Mouse (Mus musculus): ENCODE measurements around the gene Slc16a7. TPM values are rescaled to one million over a fixed set of nuclear protein-coding genes. Genes with fewer than 3 reads are reported as not detected.

The Slc16a7 gene
- total RNA-seq, 2 experiments from 2014 or later, result 94.8 to 110 TPM

DNA sequence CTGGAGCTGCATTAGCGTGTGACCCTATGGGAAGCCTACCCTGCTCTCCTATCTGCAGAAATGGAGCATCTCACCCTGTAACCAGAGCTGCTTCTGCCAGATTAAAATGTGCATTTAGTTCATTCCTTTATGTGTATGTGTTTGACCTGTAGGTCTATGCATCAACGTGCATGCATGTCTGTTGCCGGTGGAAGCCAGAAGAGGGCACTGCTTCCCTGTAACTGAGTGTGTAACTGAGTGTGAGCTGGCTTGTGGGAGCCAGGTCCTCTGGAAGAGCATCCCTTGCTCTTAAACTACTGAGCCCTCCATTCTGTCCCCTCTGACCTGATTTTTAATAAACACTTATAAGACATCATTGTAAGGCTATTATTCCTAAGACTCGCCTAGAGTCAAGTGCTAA is 124.3 kb downstream of the Slc16a7 start:
- DNase-seq (ENCODE audit: low spot score in 2 of 2), result peak; percentile 40 to 54
- intact Hi-C loops (cut with DNase I), result loop anchor here (10.0 kb wide), 1 partner anchor 230 kb away; no protein-coding TSS in a partner anchor

DNA sequence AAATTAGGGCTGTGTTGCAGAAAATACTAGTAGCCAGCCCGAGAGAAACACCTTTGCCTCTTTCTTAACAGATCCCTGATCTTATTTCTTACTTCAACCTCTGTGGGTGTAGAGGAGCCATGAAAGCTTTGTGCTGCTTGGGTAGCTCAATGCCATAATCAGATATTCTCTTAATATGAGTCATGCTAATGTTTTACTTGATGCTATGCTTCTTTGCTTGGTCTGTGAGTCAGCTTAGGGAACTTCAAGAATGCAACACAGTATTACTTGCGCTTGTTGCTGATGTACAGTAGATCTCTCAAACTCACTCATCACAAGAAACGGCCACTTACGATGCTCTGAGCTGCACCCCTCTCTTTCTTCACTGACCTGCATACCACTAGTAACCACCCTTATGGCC is 133.4 kb downstream of the Slc16a7 start:
- intact Hi-C loops (cut with DNase I), result no loop called here
- no peak for DNase-seq (ENCODE audit: low spot score in 2 of 2)

DNA sequence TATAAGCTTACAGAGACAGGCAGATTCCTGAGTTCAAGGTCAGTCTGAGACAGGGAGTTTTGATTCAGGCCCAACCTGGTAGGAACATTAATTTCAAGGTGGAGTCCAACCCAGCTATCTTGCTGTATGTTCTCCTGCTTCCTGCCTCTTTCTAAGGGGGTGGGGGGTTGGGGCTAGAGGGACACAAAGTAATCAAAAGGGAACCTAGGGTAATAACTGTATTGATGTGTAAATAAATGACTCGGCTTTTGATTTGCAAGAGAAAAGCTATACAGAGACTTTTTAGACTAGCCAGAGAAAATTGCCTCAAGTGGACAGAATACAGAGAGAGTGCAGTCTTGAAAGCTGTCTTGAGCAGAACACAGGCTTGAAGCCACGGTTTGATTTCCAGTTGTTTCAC is 174.7 kb downstream of the Slc16a7 start:
- intact Hi-C loops (cut with DNase I), result no loop called here
- DNase-seq (ENCODE audit: low spot score in 2 of 2), result no peak

DNA sequence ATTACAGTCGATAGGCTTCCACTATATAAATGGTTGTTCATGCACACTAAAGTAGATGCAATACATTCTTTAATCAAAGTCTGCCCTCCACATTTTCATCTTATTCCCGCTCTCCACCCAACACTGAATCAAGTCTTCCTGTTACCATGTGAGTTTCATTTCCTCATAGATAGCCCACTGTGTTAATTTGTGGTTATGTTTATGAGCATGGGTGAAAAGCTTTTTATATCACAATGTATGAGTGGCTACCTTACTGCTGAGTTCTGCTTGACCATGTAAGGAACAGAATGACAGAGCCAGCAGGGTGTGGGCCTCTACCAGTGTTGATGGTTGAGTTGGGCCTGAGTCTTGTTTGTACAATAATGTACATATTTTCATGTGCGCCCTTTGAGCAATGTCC is 175.5 kb downstream of the Slc16a7 start:
- DNase-seq (ENCODE audit: low spot score in 2 of 2), result no peak
- intact Hi-C loops (cut with DNase I), result no loop called here

DNA sequence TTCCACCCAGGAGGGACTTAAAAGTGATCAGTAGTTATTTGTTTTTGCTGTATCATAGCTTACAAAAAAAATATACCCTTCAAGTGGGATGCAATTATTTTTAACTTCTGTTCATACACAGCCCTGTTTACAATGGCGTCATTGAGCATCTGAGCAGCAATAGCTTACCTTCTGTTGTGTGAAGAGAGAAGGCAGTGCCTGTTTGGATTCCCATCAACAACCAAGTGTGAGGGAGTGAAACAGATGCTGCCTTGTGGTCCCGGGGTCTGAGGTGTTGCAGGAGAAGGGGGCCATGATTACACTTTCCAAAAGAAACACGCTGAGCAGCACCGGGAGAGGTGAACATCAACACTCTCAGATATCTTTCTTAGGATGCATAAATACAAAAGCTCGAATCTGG is 201.7 kb downstream of the Slc16a7 start:
- intact Hi-C loops (cut with DNase I), result no loop called here
- DNase-seq (ENCODE audit: low spot score in 2 of 2), result peak in 1 of 2 experiments; percentile 6

DNA sequence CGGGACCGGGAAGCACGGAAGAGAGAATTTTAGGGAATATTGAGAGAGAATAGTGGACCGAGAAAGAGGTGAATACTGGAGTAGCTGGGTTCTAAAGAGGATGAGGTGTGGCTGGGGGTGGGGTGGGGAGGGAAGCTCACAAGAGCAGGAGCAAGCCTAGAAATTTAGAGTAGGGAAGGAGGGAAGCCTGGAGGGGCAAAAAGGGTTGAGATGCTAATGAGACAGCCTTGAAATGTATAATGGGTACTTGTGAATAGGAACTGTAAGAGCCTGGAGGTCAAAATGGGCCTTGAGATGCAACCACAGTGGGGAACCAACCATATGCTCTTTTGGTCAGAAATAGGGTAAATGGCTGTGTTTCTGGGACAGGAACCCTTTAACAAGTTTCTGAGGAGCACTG is 203.9 kb downstream of the Slc16a7 start:
- DNase-seq (ENCODE audit: low spot score in 2 of 2), result no peak
- intact Hi-C loops (cut with DNase I), result no loop called here

DNA sequence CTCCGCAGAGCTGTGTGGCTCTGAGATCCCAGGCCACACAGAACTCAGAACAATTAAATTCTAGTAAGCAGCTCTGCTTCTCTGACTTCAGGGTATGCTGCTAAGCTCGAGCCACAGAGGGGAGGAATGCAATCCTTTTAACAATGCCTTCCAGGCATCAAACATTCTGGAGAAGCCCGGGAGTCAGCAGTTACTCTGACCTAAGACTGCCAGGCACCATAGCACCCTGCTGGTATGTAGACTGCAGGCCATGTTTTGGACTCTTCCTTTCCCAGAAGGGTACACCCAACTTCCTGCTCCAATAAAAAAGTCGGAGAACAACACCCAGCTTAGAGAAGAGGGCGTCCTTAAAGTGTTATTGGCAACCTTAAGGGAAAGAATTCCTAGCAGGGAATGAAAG is 205.1 kb downstream of the Slc16a7 start:
- intact Hi-C loops (cut with DNase I), result no loop called here
- DNase-seq (ENCODE audit: low spot score in 2 of 2), result no peak

DNA sequence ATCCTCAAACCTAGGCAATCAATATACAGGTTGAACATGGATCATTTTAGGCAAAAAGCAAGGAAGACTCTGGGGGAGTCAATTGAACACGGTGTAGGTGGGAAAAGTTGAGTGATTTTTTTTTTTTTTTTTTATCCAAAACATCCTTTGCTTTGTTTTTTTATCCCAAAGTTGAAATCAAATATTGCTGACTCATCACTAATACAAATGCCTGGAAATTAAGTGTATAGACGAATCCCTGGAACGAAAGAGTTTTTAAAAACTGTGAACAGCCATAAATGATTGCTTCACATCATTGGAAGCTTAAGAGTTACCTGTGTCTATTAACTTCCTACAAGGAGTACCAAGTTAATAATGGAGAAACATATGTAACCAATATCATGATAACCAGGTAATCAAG is 206.7 kb downstream of the Slc16a7 start:
- DNase-seq (ENCODE audit: low spot score in 2 of 2), result no peak
- intact Hi-C loops (cut with DNase I), result no loop called here

DNA sequence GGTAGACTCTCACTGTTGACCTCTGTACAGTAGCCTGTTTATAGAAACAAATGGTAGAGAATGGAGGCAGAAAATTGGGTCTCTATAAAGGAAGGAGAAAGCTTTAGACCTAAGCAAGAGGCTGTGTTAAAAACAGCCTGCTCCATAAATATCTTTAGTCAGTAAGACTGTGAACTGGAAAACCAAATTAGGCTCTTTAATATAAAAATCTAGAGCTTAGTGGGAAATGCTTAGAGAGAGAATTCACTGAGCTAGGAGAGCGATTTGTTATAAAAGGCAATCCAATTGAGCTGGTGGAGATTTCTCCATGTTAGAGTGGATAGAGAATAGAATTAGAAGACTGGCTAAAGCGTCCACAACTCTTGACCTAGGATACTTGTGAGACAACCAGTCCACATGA is 211.5 kb downstream of the Slc16a7 start:
- peak in 1 of 2 experiments; percentile 10 for DNase-seq (ENCODE audit: low spot score in 2 of 2)
- intact Hi-C loops (cut with DNase I), result no loop called here

DNA sequence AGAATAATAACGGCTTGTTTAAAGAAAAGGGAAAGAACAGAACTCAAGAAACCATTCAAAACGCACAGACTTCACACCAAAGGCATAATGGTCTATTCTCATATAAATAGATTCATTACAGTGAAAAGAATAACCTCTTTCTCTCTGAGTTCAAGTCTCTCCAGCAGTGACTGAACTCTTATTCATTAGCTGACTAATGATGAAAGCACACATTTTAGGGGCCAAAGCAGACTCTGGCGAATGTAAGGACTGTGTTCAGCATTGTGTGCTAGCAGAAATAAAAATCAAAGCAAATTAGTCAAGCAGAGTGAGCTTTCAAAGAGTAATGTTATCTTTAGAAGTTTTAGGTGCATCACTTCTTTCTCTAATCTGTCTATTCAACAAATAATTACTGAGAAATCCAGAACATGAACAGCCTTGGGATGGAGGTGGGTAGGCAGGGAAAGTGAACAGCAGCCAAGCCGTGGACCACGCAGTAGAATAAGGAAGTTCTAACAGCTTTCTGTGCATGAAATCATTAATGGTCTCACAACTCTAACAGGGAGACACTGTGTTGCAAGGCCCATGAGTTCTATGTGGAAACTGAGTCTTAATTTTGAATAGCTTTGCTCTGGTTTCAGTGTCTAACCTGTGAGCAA is 214.1 kb downstream of the Slc16a7 start:
- intact Hi-C loops (cut with DNase I), result no loop called here
- no peak for DNase-seq (ENCODE audit: low spot score in 2 of 2)

DNA sequence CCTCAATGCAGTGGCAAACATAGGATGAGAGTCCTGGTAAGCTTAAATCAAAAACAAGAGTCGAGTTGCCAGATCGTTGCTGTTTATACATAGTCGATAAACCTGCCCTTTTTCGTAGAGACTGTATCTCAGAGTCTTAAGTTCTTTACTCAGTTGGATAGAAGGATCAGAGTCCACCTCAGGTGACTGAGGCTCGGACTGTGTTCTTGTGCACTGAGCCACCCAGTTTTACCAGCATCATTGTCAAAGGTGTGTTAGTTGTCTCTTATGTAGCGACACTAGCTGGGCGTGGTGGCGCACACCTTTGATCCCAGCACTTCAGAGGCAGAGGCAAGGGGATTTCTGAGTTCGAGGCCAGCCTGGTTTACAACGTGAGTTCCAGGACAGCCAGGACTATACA is 217.6 kb downstream of the Slc16a7 start:
- intact Hi-C loops (cut with DNase I), result no loop called here
- DNase-seq (ENCODE audit: low spot score in 2 of 2), result no peak

DNA sequence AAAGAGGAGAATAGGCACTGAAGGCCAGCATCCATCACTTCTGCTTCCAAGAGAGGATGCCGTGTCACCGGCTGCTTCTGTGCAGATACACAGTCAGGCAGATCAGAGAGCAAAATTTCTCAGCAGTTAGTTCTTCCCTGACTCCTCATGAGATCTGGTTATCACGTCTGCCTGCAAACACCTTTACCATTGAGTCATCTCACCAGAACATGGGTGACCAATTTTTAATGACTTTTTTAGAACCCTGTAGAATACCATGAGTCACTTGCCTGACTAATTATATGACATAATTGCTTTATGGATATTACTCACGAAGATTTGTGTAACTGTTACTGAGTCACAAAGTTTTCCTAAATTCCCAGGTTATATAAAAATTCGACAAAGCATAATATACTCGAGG is 218.1 kb downstream of the Slc16a7 start:
- intact Hi-C loops (cut with DNase I), result no loop called here
- DNase-seq (ENCODE audit: low spot score in 2 of 2), result no peak
